Mouse (Mus musculus): ENCODE data around the gene Pus1.

DNA sequence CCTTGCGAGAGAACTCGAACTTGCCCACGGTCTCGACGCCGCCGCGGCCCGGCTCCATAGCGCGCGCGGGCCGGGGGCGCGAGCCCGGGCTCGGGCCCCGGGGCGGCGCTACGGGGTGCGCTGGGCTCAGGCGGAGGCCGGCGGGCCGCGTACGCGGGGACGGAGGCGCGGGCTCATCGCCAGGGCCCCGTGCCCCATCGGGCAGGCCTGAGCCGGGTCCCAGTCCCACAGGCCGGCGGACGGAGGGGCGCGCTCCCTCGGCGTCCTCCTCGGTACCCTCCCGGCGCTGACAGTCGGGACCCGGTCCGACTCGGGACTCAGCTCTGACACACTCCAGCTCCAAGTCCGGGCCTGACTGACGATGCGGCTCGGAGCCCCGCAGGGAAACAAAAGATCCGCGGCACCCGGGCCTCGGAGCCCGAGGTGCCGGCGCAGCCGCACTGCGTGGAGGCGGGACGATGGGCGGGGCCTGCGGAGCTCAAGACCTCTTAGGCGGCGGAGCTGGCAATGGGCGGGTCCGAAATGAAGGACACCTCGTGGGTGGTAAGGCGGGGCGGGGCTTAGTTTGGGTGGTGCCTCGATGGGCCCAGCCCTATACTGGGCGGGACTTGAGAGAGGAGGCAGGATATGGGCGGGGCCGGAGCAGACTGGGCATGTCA lies 29.3 kb upstream of the Pus1 start, which contains the start of gene Ulk1:
- TF ChIP-seq POLR2A (IDR thresholded peaks at IDR 0.05; ENCODE audit: control insufficient read depth, extremely low read depth, insufficient read depth, low read length, poor library complexity) (peak; percentile 97), CTCF (IDR thresholded peaks at IDR 0.05; ENCODE audit: borderline replicate concordance, control insufficient read depth, extremely low read depth, insufficient read depth, low read length, poor library complexity) (no peak; the same call in 1 of the 2 replicates)

Measured in thymus, adult 2 months (tissue).